Mouse (Mus musculus) cerebellum, adult 11-12 months (tissue): ENCODE measurements around the gene Fbxw9.

Experiments used
- DNase-seq: peaks from one replicate; pipeline ENCODE4 v3.0.0; 2022

The Fbxw9 gene

DNA sequence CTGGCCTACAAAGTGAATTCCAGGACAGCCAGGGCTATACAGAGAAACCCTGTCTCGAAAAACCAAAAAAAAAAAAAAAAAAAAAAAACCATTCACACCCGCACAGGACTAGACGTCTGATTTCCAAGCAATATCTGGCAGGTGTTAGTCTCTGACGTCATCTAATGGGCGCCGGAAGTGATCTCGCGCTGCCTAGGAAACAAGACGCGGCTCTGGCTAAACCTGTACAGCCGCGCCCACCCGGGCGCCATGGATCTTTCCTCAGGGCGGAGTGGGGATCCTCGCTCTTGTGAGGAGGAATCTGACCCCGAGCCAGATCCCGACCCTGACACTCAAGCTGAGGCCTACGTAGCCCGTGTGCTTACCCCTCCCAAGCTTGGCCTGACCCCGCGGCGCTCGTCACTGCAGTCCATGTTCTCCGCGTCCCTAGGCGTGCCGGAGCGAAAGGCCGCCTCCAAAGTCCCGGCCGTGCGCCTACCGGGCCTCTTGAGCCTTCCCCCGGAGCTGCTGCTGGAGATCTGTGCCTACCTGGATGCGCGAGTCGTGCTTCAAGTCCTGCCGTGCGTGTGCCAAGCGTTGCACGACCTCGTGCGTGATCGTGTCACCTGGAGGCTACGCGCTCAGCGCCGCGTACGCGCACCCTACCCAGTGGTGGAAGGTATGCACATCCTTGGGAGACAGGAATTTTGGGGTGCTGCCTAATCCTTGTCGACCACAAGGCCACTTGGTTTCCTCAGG, at the start of gene Fbxw9:
Gene Fbxw9, plus strand, starts transcription at position 177 of the 738 bp plus-strand sequence.
- DNase-seq: peak; percentile 89

DNA sequence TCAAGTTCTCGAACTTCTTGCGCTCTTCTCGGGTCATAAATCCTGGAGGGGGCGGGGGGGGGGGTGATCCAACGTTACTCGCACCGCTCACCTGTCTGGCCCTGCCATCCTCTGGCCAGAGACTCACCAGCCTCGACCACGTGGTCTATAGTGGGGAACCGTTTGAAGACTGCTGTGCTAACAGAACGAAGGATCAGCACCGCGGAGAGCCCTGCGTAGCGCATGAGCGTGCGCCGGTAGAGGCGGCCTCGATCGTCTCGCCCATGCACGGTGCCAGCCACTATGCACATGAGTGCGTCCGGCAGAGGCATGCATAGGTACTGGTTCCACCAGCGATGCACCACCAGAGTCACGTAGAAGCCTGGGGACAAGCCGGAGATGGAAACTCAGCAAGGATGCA, 48.6 kb upstream of the Fbxw9 start:
- no peak for DNase-seq

DNA sequence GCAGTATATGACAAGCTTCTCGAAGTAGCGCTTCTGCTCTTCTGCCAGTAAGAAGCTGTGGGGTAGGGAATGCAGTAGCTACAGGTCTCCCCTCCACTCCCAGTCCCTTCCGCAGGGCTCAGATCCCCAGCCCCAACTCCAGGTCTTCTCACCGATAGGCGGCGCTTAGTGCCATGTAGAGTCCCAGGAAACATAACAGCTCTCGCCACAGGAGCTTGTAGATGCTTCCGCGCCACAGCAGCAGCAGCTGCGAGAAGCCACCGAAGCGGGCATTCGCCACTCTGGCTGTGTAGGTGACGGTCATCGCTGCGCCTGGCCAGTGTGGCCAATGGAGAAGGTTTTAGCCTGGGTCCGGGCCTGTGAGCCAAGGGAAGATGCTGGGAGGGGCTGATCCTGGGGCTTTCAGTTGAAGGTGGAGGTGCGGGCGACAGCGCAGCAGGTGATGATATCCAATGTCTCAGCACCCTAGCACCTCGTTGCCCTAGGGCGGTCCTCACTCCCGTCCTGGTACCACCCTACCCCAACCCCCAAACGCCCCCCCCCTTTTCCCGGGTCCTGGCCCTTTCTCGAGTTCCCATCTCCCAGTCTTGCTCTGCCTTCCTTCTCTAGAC, 46.5 kb upstream of the Fbxw9 start:
- peak; percentile 73 for DNase-seq

DNA sequence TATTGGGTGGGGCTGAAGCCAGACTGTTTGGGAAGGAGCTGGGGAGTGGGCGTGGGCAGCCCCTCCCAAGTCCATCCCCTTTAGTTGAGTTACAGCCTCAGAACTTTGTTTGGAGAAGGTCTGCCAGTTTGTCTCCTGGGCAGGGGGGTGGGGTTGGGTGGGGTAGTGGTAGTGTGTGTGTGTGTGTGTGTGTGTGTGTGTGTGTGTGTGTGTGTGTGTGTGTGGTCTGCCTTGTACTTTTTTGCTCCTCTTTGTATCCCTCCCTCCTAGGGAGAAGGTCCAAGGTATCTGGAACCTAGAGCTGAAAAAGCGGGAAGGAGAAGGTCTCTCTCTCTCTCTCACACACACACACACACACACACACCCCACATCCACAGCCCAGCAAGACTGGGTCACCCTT, 45.4 kb upstream of the Fbxw9 start, which contains the start of gene Best2:
Gene Best2, minus strand, starts transcription at position 101 of the 400 bp plus-strand sequence.
- DNase-seq: no peak

DNA sequence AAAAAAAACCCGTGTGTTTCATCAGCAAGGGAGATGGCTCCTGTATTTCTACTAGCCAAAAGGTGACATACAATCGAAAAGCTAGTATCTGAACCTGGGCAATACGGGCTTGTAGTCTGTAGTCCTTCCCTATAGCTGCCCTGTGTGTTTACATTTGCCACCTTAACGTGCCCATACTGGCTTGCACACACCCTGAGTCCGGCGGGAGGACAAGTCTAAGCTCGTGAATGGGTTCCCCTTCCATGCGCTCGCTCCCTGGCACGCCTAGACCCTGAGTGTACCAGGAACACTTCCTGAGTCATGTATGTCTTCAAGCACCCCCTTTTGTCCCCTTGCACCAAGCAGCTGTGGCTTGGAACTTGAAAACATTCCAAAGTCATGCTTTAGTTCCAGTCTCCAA, 43.1 kb upstream of the Fbxw9 start:
- DNase-seq: no peak

DNA sequence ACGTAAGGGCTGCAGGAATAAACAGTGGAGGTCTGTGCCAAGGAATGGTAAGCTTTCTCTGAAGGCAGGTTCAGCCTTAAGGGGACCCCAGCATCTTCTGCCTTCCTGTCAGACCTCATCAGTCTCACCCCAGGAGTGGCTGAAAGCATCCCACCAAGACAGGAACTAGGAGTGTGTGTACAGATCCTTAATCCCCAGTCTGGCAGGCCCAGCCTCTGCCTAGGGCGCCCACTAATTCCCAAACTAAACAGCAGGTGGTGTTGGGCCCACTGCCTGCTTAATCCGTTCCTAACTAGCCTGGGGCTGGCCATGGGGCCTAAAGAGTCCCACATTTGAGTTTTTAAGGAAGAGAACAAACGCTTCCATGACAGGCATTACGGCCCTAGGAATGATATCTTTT, 42.6 kb upstream of the Fbxw9 start:
- DNase-seq: no peak

DNA sequence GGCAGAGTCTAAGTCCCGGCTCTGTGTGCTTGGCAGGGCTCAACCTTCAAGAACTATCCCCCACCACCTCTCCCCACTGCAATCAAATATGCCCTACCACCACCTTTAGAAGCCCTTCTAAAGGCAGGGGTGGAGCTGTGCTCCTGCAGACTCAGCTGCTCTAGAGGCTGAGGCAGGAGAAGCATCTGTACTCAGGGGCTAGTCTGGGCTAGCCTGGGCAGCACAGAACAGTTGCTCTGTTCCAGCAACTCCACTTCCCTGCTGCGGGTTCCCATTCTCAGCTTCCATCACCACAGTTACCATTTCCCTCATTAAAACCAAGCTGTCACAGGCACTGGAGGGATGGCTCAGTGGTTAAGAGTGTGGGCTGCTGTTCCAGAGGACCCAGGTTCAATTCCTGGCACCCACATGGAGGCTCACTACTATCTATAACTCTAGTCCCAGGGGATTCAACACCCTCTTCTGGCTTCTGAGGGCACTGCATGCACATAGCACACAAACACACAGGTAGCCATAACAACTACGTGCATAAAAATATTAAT, 38.3 kb upstream of the Fbxw9 start:
- DNase-seq: no peak

DNA sequence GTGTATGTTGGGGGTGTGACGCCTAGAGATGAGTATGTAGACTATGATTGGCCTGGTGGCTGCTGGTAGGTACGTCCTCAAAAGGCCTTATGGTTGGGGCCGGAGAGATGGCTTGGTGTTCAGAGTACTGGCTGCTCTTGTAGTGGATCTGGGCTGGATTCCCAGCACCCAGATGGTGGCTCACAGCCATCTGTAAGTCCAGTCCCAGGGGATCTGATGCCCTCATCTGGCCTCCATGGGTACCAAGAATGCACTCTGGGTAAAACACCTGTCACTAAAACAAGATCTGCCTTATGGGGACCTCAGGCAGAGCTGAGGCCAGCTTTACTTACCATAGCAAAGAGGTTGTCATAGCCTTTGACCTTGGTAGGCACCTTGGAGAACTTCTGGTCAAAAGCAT, 36.0 kb upstream of the Fbxw9 start:
- DNase-seq: no peak

DNA sequence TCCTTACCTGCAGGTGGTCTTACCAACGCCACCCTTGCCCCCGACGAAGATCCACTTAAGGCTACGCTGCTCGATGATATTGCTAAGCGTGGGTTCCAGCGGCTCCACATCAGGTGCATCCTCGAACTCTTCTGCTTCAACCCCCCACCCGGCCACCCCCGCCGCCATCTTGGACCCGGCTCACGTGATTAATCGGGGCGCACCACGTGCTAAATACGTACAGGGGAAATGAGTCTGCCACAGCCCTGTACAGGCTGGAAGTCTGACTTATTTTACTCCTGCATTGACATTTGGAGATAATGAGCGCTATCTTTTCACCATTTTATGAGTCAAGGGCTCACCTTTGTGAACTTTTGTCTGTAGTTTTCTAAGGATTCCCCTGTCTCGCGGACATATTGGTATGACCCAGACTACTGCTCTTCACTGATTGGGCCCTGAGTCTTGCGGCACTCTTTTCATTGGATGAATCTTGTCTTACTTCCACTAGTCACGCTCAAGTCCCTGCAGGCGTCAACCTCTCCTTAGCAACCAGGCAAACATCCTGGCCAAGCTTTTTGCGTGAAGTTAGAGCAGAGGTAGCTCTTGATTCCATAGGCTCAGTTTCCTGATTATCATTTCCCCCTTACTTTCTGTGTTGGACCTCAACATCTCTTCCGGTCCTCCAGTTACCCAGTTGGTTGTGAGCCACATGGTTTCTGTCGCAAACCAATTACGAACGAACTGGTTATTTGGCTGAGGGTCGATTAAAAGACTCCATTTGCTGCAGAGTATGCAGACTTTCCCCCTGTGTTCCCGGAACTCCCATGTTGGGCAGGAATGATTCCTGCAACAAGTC, 34.5 kb upstream of the Fbxw9 start, which contains the start of gene Asna1:
Gene Asna1, minus strand, starts transcription at position 184 of the 835 bp plus-strand sequence.
- peak; percentile 83 for DNase-seq

DNA sequence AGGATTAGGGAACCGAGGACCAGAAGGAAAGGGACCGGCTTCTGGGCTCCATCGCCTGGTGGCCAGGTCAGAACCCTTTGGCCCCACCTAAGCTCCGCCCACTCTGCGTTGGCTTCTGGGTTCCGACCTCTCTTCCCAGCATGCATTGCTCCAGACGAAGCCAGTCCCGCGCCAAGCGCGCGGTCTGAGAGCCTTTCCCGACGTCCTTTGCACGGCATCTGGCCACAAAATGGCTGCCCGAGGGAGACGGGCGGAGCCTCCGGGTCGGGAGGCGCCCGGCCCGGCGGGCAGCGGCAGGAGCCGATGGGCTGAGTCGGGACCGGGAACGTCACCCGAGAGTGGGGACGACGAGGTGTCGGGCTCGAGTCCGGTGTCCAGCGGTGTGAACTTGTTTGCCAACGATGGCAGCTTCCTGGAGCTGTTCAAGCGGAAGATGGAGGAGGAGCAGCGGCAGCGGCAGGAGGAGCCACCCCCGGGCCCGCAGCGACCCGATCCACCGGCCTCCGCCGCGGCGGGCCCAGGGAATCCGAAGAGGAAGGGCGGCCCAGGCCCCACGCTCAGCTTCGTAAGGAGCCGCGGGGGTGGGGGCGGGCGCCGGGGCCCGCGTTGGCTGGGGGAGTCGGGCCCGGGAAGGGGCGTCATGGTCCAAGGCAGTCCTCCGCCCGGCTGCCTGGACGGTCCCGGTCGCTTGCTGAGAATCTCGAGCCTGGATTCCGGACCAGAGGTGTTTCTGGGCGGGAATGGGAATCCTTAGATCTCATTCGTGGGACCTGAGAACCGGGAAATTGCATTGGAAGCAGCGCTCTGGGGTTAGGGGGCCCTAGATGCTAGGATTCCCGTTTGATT, 33.0 kb upstream of the Fbxw9 start, which contains the start of gene Trir:
Gene Trir, plus strand, starts transcription at position 154 of the 846 bp plus-strand sequence.
- DNase-seq: peak; percentile 97

DNA sequence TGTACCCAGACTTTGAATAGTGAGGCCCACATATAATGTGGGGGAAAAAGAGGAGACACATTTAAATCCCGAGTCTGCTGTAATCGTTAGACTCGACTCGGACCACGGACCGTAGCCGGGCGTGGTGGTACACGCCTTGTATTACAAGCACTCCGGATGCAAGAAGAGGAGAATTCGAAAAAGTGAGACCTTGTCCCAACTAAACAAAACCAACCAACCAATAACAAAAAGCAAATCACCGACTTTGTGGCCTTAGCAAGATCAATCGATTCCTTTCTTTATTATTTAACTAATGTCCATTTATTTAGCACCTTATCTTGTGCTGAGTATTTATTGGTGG, 32.4 kb upstream of the Fbxw9 start:
- no peak for DNase-seq

DNA sequence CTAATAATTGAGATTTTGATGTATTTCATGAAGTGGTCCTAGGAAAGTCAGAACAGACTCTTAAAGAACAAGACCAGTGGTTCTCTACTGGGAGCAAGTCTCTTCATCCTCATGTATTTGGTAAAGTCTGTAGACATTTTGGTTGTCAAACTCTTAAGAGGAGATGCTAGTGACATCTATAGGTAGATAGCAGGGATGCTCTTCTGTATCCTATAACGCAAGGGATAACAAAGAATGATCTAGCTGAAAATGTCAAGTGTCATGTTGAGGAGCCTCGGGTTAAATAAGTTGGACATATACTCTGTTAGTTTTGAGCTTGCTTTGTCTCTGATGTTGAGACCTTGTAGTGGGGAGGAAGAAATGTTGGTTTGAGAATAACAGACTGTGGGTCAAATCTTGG, 31.9 kb upstream of the Fbxw9 start:
- no peak for DNase-seq

DNA sequence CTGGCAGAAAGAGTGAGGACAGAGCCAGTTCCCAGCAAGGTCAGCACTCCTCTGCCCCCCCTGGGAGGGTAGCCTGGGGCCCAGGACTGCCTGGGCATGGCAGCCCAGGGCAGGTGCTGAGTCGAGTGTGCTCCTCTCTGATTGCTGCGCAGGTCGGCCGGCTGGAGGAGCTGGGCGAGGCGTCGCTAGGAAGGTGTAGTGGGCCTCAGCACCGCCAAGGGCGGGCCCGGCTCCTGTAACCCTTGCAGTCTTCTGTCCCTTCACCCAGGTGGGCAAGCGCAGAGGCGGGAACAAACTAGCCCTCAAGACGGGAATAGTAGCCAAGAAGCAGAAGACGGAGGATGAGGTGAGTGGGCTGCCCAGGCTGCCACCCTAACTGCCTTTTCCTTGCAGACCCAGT, 30.6 kb upstream of the Fbxw9 start:
- peak; percentile 55 for DNase-seq

DNA sequence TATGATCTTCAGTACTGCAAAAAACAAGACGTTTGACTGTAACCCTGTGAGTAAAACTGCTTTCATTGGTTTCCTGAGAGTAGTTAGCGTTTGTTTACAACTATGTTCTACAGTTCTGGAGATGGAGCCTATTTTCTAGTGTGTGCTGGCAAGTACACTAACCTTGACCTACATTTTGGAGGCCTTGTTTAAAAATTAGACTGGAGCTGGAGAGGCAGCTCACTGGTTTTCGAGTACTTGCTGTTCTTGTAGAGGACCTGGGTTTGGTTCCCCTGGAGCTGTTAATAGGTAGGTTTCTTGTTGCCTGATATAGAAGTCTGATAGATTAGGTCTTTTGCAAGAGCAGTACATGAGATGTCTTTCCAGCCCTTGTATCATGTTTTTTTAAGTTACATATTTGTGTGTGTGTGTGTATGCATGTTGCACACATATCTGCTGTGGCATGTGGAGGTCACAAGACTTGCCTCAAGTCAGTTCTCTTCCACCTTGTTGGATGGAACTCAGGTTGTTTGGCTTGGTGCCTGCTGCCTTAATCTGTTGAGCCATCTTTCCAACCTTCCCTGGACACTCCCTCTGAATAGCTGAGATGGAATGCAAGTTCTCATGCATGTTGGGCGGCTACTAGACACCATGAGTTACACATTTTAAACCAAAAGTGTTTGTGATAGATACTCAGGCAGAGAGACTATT, 27.1 kb upstream of the Fbxw9 start:
- no peak for DNase-seq

DNA sequence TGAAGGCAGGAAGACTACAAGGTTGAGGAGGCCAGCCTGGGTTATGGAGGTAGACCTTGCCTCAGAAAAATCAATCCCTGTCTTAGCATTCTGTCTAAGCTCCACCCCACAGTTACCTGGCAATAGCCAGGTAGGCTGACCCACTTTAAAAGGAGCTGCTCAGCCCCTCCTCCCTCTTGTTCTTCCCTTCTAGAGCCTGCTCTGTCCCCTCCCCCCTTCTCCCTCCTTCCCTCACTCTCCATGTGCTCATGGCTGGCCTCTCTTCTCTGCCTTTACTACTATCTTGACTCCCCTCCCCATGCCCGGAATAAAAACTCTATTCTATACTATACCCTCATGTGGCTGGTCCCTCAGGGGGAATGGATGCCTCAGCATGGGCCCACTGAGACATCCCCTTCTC, 26.0 kb upstream of the Fbxw9 start:
- DNase-seq: no peak

DNA sequence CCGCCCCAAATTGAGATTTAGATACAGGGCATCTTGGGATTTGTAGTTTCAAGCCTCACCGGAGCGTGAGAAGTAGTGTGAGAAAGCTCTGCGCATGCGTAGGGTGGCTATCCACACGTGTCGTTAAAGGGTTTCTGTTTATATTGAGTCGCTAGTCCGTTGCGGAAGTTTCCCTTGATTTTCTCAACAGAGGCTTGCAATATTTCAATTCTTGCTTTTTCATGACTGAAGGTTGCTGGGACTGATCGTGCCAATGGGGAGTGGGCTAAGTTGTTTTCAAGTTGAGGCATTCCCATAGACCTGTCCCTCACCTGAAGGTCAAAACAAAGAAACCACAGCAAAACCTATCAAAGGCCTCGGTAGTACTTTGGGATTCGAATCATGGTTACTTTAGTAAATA, 25.1 kb upstream of the Fbxw9 start:
- peak; percentile 72 for DNase-seq

DNA sequence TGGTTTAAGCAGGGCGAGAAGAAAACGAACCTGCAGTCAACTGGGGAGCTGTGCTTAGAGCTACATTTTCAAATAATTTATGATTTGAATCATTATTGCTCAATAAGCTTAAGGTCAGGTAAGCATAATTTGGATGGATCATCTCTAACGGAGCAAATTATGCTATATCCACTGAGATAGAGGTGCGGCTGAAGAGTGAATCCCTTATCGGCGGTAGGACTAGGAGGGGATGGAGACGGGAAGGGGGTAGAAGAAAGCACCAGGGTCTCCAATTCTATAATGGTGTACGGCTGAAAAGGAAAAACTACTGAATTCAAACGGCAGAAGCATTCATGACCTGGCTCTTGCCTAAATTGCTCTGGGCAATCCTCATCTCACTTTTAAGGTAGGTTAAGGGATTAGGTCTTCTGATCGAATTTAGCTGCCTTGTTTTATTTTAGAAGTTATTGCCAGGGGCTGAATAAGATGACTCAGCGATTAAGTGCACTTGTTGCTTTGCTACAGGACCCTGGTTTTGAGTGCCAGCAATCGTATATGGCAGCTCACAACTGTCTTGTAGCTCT, 24.6 kb upstream of the Fbxw9 start:
- no peak for DNase-seq

DNA sequence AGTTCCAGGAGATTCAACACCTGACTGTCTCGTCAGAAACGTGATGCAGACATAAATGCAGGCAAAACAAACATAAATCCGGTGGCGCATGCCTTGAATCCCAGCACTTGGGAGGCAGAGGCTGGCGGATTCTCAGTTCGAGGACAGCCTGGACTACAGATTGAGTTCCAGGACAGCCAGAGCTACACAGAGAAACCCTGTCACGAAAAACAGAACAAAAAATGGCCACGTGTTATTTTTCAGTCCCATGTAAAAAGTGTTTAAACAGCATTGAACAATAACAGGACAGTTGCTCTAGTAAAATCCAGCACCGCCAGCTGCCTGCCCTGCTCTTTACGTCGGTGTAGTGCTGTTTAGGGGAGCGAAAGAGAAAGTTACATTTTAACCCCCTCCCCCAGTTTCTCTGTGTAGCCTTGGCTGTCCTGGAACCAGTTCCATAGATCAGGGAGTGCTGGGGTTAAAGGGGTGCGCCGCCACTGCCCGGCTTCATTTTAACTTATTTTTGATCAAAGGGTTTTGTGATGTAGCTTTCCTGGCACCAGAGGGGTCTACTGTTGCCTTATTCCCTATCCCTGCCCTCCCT, 24.0 kb upstream of the Fbxw9 start:
- no peak for DNase-seq

DNA sequence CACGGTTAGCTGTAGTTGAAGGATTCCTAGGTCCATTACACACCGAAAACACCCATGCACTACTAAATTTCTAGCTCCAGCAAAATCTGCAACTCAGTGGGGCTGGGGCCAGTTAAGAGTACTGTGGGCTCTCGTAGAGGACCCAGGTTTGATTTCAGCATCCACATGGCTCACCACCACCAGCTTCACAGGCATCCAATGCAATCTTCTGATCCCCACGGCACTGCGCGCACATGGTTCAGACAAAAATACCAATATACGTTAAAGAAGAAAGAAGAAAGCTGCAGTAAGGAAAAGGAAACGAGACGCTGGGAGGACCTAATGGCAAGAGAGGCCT, 23.5 kb upstream of the Fbxw9 start:
- DNase-seq: no peak

DNA sequence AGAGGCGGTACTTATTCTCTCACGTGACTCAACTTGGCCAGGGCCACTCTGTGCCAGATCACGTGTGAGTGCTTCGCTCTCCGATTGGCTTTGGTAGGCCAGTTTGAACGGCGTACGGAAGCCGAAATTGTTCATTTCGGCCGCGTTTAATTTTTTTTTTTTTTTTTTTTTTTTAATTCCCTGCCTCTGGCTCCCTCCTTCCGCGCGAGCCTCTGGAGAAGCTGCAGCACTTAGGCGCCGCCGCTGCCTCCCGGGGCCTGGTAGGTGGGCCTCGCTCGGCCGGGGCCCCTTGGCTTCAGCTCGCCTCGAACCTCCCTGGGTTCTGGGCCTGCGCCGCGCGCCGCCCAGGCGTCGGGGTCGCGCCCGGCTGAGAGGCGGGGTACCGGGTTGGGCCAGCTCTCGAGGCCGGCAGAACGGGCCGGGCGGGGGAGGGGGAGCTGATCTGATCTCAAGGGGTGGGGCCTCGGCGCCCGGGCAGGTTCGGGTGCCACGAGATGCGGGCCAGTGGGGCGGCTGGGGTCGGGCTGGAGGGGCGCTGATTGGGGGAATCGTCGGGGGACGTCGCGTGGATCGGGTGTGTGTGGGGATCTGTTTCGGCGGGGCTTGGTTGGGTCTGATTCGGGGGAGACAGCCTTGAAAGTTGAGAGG, 23.0 kb upstream of the Fbxw9 start, which contains the start of gene Tnpo2:
Gene Tnpo2, plus strand, starts transcription at position 198 of the 648 bp plus-strand sequence.
- DNase-seq: peak; percentile 94

DNA sequence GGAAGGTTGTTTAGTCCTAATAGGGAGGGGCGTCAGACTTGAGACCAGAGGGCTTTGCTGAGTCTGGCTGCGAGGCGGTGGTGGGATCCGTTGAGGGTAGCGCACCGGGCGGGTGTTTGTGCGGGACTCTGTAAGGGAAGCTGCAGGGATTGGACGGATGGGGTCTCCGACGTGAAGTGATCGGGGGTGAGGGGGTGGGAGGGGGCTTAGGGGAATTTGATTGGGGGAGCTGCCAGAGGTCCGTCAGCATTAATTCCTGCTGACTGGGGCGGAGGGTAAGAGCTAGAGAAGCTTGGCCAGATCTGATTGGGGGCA, 22.5 kb upstream of the Fbxw9 start:
- no peak for DNase-seq
